Mouse (Mus musculus) small intestine, adult 2 months (tissue): ENCODE data around the gene Mrpl34.

Experiments used
- CTCF ChIP-seq: fragments of 200-500 bp; IDR thresholded peaks from 2 replicates; pipeline ENCODE4 v1.5.1; 2012; ENCODE audit warnings: low read depth, mild to moderate bottlenecking, control low read depth, inconsistent platforms, low read length, moderate library complexity, mixed read lengths; ENCODE audit not compliant: insufficient replicate concordance, insufficient read length; ENCODE audit errors: extremely low read depth
- POLR2A ChIP-seq: fragments of 200-500 bp; IDR thresholded peaks from 2 replicates; pipeline ENCODE4 v1.6.1; 2012; ENCODE audit warnings: low read depth, mild to moderate bottlenecking, control low read depth, inconsistent platforms, low read length, moderate library complexity

- TF ChIP-seq CTCF, result no peak
- TF ChIP-seq POLR2A, result no peak
Measured at GRCm38 (mm10) chr8:71496481-71496880, 31.7 kb downstream of the Mrpl34 start.
